Mouse (Mus musculus): ENCODE results near the gene Hoxc8.

Gene Hoxc8

GRCm38 (mm10) chr15:102965003-102965891 is 25.2 kb upstream of the Hoxc8 start:
- DNase-seq (ENCODE audit: low read depth), result no peak

DNA sequence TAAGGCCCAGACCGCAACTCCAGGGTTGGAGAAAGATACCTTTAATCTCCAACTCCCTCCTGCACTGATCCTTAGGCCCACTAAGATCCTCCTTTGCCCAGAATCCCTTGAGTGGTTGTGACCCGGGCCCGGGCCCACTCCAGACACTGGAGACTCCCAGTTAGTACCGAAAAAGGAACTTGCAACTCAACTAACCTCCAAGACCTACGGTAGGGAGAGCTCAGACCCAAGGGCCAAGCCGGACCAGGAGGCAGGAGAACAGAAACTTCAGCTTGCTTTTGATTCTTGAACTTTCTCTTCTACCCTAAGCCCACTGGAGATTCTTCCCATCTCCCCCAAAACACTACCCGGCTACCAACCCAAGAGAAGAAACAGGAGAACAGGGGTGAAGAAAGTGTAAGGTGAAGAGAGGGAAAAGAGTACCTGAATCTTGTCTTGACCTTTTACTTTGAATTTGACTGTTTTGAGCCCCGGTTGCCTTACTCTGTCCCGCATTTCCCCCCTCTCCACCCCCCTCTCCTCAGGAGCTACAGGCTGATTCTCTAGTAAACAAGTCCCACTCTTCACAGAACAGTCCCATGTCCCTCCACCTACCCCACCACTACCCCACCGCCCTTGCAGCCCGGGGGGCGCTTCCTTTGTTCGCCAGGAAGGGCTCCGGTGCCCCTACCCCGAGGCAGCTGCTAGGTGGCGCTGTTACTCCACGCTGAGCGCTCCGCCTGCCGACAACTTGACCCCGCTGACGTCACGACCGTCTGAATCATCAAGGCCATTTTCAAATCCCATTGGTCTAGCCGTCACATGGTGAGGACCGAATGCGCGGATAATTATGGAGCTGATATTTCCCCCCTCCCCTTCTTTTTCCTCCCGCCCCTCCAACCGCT is 24.3 kb upstream of the Hoxc8 start:
- DNase-seq (ENCODE audit: low read depth), result no peak

- DNase-seq (ENCODE audit: low read depth), result no peak
Observed at GRCm38 (mm10) chr15:102966776-102967311, 23.6 kb upstream of the Hoxc8 start, which contains the start of gene Hoxc10. Gene Hoxc10 (plus strand): TSS chr15:102966796.

- no peak for DNase-seq (ENCODE audit: low read depth)
Observed at GRCm38 (mm10) chr15:102967312-102967510, 23.2 kb upstream of the Hoxc8 start, which contains the start of gene Hoxc5. Gene Hoxc5 (plus strand): TSS chr15:102967443.

DNA sequence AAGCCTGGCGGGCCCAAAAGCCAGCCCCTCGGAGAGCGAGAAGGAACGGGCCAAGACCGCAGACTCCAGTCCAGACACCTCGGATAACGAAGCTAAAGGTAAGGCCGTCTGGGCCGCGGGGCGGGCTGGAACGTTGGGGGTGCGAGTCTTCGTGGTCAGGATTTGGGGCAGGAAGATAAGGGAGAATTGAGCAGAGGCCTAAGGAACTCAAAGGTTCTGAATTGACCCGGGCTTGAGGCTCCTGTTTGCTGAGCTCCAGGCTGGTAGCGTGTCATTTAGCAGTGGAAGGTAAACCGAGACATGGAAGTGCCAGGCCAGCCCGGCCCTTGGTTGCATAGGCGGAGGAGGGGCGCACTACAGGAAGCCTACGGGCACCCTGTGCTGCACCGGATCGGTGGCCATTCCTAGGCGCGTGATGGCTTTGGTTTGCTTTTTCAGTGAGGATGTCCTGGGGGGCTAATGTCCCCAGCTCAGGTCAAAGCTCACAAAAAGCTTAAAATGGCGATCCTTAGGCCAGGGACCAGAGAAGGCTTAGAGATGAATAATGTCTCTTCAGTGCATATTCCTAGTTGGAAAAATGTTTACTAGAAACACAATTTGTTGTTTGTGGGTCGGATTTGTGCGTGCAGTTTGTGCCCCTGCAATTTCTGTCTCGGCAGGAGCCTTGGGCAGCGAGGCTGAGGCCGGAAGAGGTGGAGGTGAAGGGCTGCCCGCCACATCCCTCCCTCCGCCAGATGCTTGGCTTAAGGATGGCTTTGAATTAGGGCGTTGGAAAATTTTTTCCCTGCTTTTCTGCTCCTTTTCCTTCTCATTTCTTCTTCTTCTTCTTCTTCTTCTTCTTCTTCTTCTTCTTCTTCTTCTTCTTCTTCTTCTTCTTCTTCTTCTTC is 22.7 kb upstream of the Hoxc8 start:
- no peak for DNase-seq (ENCODE audit: low read depth)

DNA sequence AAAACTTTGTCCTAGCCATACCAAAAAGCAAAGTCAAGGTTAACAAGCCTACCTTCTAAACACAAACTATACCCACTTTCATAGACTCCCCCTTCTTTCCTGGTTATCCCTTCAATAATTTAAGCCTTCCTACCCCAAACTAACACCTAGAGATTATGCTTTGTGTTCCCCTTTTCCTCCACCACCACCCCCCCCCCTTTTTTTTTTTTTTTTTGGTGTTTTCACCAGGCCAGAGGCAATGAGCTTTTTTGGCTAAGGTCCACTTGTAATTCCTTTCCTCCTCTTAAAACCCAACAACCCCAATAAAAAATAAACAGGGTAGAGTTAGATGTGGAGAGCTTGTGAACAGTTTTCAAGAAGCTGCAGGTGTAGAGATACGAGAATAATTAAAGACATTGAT is 21.1 kb upstream of the Hoxc8 start:
- no peak for DNase-seq (ENCODE audit: low read depth)

GRCm38 (mm10) chr15:102970740-102971139 is 19.7 kb upstream of the Hoxc8 start:
- peak; percentile 86 for DNase-seq (ENCODE audit: low read depth)

DNA sequence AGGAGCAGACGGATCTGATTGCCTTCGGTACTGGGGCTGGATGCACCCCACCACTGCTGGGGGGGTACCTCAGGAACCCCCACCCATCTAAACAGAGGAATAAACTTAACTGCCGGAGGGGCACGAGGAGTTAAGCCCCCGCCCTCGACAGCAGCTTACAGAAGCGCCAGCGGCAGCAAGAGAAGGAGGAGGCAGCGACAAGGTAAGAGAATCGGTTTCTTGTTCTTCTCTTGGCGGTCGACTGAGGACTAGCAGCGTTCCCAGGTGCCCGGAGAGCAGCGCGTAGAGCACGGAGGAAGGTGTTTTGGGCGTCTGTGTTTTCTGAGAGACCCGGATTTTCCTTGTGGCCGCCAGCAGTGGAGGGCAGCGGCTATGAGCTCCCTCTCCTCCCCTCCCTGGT is 18.2 kb upstream of the Hoxc8 start:
- no peak for DNase-seq (ENCODE audit: low read depth)

DNA sequence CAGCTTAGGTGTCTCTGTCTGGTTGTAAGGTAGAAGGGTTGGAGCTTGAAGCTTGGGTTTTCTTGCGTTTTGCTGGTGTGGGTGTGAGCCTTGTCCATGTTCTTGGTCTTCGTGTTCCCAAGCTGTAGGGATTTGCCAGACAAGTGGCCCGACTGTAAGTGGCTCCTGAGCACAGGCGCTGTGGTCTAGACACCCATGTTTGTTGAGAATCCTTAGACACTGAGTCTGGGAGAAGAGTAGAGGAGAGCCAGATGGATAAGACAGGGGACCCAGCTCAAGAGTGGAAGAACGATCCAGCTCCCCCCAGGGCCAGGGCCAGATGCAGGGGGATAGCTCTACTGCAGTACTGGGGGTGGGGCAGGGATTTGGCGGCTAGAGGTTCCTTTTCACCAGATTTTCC is 17.7 kb upstream of the Hoxc8 start:
- DNase-seq (ENCODE audit: low read depth), result no peak

DNA sequence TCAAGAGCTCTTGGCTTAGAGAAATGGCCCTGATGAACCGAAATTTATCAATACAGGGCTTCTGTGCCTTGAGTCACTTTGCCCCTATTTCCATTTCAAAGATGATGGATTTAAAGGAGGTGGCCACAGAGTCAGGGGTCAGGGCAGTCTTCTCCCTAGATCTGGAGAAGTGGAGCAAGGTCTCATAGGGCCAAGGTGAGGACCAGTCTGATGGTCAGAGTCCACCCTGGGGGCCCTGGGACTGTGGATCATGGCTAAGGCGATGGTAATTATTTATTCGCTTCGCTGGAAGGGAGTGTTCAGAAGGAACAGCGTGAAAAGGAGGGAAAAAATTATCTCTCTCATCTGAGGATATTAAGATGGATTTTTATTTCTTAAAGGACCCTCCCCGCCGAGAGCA is 15.4 kb upstream of the Hoxc8 start:
- DNase-seq (ENCODE audit: low read depth), result no peak

DNA sequence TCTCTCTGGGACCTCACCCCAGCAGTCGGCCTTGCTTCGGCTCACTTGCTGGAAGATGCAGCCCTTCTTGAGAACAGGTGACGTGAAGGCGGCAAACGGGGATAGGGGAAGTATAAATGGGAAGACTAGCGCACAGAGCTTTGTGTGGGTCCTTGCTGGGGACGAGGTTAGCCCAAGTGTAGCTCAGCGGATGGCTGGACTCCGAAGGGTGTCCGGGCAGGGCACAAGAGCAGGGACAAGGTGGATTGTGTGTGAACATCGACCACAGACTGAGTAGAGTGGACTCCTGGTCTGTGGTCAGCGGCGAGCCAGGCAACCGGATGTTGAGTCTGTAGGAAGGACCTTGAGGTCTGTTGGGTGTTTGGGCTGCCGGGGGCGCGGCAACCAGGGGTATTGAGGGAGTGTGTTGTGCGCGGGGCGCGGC is 14.7 kb upstream of the Hoxc8 start:
- no peak for DNase-seq (ENCODE audit: low read depth)

GRCm38 (mm10) chr15:102976171-102976570 is 14.2 kb upstream of the Hoxc8 start, which contains the start of gene Hoxc9:
Gene Hoxc9 (plus strand): TSS chr15:102976439.
- DNase-seq (ENCODE audit: low read depth), result no peak

DNA sequence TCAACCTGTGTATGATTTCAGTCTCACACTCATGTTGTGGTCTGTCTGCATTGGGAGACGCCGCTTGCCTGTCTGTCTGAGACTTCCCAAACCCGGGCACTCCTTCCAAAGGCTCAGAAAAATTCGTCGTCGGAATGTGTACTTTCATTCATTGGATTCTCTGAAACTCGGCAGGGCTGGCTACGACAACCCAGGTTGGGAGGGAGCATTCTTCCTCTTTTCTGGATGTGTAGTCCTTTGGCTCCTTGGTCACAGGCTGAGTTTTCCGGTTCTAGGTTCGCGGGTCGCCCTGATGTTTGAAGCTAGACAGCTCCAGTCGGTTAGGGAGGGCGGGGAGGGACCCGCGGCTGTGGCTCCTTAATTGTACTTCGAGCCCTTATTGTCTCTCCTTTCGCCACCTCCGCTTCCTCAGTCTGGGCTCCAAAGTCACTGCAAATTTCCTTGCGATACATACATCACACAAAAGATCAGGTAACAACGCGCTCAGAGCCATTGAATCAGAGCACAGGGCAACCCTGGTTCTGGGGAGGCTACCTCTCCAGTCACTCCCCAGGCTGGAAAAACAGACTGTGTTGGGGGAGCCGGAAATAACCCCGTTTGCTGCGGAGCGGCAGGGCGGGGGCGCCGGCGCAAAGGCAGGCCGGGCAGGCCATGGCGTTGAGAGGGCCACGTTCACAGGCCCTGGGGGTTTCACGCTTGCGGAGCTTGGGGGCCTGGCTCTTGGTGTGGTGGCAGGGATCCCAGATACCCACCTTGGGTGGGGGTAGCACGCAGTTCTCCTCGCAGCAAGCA is 13.6 kb upstream of the Hoxc8 start:
- DNase-seq (ENCODE audit: low read depth), result no peak

DNA sequence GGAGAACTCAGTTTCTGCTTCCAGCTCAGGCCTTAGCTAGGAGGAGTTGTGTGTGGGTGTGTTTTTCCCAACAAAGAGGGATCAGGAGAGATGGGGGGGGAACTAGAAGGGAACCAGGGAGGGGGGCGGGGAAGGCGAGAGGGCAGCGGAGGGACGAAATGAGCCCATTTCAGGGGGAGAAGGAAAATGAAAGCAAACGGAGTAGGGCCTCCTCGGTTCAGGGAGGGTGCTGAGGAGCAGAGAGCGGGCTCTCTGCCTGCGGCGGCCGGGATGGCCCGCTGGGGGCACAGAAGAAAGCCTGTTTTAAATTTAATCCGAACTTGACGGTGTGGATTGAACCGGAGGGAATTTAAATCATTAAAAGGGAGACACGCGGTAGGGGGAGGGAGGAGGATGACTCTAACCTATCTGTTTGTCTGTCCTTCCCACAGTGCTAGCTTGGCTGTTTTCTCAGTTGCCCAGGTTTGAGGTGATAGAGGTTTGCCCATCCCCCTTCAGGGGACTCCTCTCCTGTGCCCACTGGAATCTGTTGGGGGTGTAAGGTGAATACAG is 12.9 kb upstream of the Hoxc8 start:
- no peak for DNase-seq (ENCODE audit: low read depth)

DNA sequence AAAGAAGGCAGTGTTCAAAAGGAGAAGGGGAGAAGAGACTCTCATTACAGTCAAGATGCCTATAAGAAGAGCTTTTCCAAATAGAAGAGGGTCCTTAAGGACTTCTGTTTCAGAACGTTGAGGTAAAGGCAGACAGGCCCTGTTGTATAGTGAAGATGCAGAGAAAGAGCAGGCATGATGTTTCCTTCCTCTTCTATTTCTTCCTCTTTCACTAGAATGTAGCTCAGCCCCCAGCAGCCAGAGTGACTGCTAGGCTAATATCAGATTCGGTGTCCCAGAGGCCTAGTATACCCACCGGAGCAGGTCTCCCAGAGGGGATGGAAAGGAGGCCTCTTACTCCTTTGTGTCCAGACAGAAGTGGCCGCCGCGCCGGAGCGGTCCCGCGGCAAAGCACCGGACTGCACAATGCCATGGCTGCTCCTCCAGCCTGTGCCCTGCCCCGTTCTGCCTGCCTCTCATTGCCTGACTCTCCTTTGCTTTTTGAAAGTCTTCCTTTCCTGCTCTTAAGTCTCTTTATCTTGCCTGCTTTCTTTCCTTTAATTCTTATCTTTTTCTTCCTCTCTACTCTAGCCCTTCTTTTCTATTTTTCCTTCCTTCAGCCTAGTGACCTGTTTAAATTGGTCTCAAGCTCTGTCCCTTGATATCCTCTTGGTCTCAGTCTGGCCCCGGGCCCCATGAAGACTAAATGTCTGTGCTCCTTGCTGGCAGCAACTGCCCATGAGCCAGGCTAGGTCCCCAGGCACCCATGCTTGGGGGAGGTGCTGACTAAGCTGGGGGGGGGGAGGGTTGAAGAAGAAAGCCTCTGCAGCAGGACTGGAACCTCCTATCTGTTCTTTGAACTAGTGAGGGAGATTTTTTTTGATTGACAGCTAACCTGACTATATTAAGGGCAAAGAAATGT is 11.5 kb upstream of the Hoxc8 start:
- no peak for DNase-seq (ENCODE audit: low read depth)

DNA sequence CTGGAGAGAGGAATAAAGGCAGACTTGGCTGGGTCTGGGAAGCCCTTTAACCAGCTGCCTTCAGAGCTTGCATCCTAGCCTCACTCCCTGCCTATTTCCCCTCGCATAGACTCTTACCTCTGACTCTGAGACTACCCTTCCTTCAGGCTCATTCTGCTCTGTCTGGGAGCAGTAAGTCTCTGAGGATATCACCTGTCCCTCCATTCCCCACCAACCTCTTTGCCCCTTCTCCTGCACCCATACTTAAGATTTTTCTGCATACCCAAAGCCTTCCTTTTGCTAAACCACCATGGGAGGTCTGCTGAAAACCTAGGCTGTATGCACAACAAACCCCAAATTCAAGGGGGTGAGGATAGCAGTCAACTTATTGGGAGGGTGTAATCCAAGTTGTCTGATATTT is 10.5 kb upstream of the Hoxc8 start:
- no peak for DNase-seq (ENCODE audit: low read depth)

DNA sequence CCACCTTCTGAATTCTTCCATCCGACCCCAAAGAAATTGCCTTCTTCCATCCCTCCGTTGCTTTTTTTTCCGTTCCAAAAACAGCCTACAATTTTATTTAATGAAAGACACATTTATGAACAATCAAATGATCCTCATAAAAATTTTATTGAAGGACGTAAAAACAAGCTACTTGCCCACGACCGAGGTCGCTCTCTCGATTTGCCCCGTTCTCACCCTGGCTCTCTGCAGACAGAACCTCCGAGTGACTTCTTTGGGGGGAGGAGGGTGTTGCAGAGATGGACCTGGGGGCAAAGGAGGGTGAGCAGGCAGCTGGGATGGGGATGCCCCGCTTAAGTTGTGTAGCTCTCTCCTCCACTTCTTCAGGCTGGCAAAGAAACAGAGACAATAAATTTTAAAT is 10.1 kb upstream of the Hoxc8 start:
- no peak for DNase-seq (ENCODE audit: low read depth)

GRCm38 (mm10) chr15:102980912-102981311 is 9.5 kb upstream of the Hoxc8 start:
- peak; percentile 22 for DNase-seq (ENCODE audit: low read depth)

- peak; percentile 65 for DNase-seq (ENCODE audit: low read depth)
Observed at GRCm38 (mm10) chr15:102981379-102982288, 8.8 kb upstream of the Hoxc8 start.

Data from NIH3T3 (cell line).